Mouse (Mus musculus): Measurements from ENCODE around the gene Foxj1. TPM values are rescaled to one million over a fixed set of nuclear protein-coding genes. Genes with fewer than 3 reads are reported as not detected.
"Not testable (repeated sequence)": the region's sequence is repeated elsewhere in the genome, so short reads cannot be mapped to it uniquely, and the experiment has no call there.

Foxj1 gene
- polyA plus RNA-seq, 1 experiment from 2014 or later, result 7.3 TPM

DNA sequence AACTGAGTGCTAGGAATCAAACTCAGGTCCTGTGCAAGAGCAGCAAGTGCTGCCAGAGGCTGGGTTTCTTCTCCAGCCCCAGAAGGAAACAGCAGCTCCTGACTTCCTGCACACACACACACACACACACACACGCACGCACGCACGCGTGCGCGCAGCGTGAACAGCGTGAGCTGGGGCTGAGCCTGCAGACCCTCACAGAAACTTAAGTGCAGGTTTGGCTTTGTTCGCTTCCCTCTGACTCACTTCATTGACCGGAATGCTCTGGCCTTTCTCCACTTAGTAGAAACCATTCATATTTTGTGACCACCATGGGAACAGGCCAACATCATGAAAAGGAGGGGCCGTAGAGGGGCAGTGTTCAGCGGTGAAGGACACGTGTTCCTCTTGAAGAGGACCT lies 33.9 kb upstream of the Foxj1 start:
- 93% methylated on average over 14 of the region's 14 CpGs for WGBS
- Histone ChIP-seq H3K9me3 (replicated peaks; ENCODE audit: control insufficient read depth, low read length) (no peaks in the 10 kb centered on the region), H3K4me2 (ENCODE audit: low read length) (no peak overlapping the region), H3K4me1 (ENCODE audit: control insufficient read depth, insufficient read depth, low read length) (no peaks in the 10 kb centered on the region), H3K27me3 (replicated peaks; ENCODE audit: control insufficient read depth, insufficient read depth, low read length) (no peaks in the 10 kb centered on the region), H3K27ac (ENCODE audit: low read depth, low read length) (no peak overlapping the region), H3K4me3 (ENCODE audit: low read depth, low read length) (no peak overlapping the region), H3K9ac (ENCODE audit: low read length) (no peak overlapping the region), H3K36me3 (ENCODE audit: control insufficient read depth, insufficient read depth, low read length) (0 out of 2 replicates have a peak, but pooled peaks cover 1% of the 10 kb centered on the region)
- DNase-seq (ENCODE audit: low spot score), result no peak
- ATAC-seq, result no peak

DNA sequence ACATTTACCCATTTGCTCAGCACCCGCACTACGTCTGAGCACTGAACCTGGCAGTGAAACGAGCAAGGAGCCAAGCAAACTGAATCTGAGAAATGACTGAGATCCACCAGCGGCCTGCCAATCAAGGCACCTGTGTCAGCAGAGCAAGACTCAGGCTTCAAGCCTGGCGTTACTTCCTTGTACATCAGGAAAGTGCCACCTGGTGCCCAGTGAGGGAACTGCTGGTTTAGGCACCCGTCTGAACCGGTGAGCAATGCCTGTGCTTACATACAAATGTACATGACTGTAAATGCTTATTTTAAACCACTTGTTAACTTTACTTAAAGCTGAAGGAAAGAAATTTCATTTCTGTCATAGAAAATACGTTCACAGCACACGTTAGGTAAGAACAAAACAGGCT lies 32.9 kb upstream of the Foxj1 start:
- no peaks in the 10 kb centered on the region for H3K36me3 ChIP-seq (ENCODE audit: control insufficient read depth, insufficient read depth, low read length)
- no peaks in the 10 kb centered on the region for H3K27me3 ChIP-seq (replicated peaks; ENCODE audit: control insufficient read depth, insufficient read depth, low read length)
- no peaks in the 10 kb centered on the region for H3K9me3 ChIP-seq (replicated peaks; ENCODE audit: control insufficient read depth, low read length)
- no peak overlapping the region for H3K9ac ChIP-seq (ENCODE audit: low read length)
- ATAC-seq (peak; percentile 69), DNase-seq (ENCODE audit: low spot score) (peak; percentile 93)
- H3K4me3 ChIP-seq (ENCODE audit: low read depth, low read length), result no peak overlapping the region
- 15% methylated on average over 9 of the region's 9 CpGs for WGBS
- no peak overlapping the region for H3K4me2 ChIP-seq (ENCODE audit: low read length)
- no peaks in the 10 kb centered on the region for H3K4me1 ChIP-seq (ENCODE audit: control insufficient read depth, insufficient read depth, low read length)
- no peak overlapping the region for H3K27ac ChIP-seq (ENCODE audit: low read depth, low read length)

GRCm38 (mm10) chr11:116366647-116367046 lies 31.4 kb upstream of the Foxj1 start:
- Histone ChIP-seq H3K27me3 (replicated peaks; ENCODE audit: control insufficient read depth, insufficient read depth, low read length) (no peaks in the 10 kb centered on the region), H3K4me2 (ENCODE audit: low read length) (no peak overlapping the region), H3K9ac (ENCODE audit: low read length) (no peak overlapping the region), H3K9me3 (replicated peaks; ENCODE audit: control insufficient read depth, low read length) (no peaks in the 10 kb centered on the region), H3K4me1 (ENCODE audit: control insufficient read depth, insufficient read depth, low read length) (no peaks in the 10 kb centered on the region), H3K27ac (ENCODE audit: low read depth, low read length) (no peak overlapping the region), H3K4me3 (ENCODE audit: low read depth, low read length) (no peak overlapping the region), H3K36me3 (ENCODE audit: control insufficient read depth, insufficient read depth, low read length) (0 out of 2 replicates have a peak, but pooled peaks cover 2% of the 10 kb centered on the region)
- 84% methylated on average over 1 of the region's 1 CpGs for WGBS
- no peak for ATAC-seq
- no peak for DNase-seq (ENCODE audit: low spot score)

- H3K4me3 ChIP-seq (ENCODE audit: low read depth, low read length), result no peak overlapping the region
- WGBS, result 91% methylated on average over 2 of the region's 2 CpGs
- H3K27me3 ChIP-seq (replicated peaks; ENCODE audit: control insufficient read depth, insufficient read depth, low read length), result no peaks in the 10 kb centered on the region
- H3K27ac ChIP-seq (ENCODE audit: low read depth, low read length), result no peak overlapping the region
- H3K9me3 ChIP-seq (replicated peaks; ENCODE audit: control insufficient read depth, low read length), result no peaks in the 10 kb centered on the region
- H3K4me2 ChIP-seq (ENCODE audit: low read length), result no peak overlapping the region
- DNase-seq (ENCODE audit: low spot score) (no peak), ATAC-seq (no peak)
- no peak overlapping the region for H3K9ac ChIP-seq (ENCODE audit: low read length)
- no peaks in the 10 kb centered on the region for H3K4me1 ChIP-seq (ENCODE audit: control insufficient read depth, insufficient read depth, low read length)
- H3K36me3 ChIP-seq (ENCODE audit: control insufficient read depth, insufficient read depth, low read length), result 0 out of 2 replicates have a peak, but pooled peaks cover 7% of the 10 kb centered on the region
These were observed 30.9 kb upstream of the Foxj1 start for GRCm38 (mm10) chr11:116366124-116366523.

DNA sequence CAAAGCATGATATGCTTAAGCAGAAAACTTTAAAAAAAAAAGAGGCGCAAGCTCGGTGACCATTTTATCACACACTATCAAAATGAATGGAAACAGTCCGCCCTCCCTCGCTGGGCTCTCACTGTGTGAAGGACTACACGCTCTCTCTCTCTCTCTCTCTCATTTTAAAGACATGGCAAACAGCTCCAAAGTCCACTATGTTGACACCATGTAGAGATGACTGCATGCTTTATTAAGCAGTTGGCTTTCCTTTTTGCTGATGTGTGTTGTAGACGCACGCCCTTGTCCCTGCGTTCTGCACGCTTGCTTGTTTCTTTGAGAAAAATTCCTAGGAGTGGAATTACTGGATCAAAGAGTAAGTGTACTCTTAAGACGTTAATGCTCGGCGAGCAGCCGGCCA lies 30.2 kb upstream of the Foxj1 start:
- DNase-seq (ENCODE audit: low spot score) (no peak), ATAC-seq (no peak)
- no peak overlapping the region for H3K4me3 ChIP-seq (ENCODE audit: low read depth, low read length)
- 0 out of 2 replicates have a peak, but pooled peaks cover 9% of the 10 kb centered on the region for H3K36me3 ChIP-seq (ENCODE audit: control insufficient read depth, insufficient read depth, low read length)
- WGBS, result 32% methylated on average over 13 of the region's 13 CpGs
- H3K27ac ChIP-seq (ENCODE audit: low read depth, low read length), result no peak overlapping the region
- no peak overlapping the region for H3K4me2 ChIP-seq (ENCODE audit: low read length)
- no peak overlapping the region for H3K9ac ChIP-seq (ENCODE audit: low read length)
- H3K9me3 ChIP-seq (replicated peaks; ENCODE audit: control insufficient read depth, low read length), result no peaks in the 10 kb centered on the region
- H3K4me1 ChIP-seq (ENCODE audit: control insufficient read depth, insufficient read depth, low read length), result no peaks in the 10 kb centered on the region
- H3K27me3 ChIP-seq (replicated peaks; ENCODE audit: control insufficient read depth, insufficient read depth, low read length), result no peaks in the 10 kb centered on the region

DNA sequence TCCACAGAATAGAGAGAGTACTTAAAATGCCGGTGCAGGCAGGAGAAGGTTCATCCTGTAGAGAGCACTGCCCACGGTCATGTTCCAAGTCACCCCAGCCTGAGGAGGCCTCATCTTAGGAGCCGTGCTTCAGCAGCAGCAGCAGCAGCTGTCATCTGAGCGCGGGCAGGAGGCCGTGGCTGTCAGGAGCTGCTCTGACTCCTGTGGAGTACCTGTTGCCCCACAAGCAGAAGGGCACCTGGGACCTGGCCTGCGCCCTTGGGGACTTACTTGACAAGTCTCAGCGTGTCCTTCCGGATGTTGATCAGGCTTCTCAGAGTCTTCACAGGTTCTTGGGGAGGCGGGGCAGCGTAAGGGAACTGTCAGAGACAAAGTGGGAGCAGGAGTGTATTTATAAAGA lies 26.8 kb upstream of the Foxj1 start:
- ATAC-seq (no peak), DNase-seq (ENCODE audit: low spot score) (no peak)
- Histone ChIP-seq H3K36me3 (ENCODE audit: control insufficient read depth, insufficient read depth, low read length) (peaks cover 35% of the 10 kb centered on the region), H3K9me3 (replicated peaks; ENCODE audit: control insufficient read depth, low read length) (no peaks in the 10 kb centered on the region), H3K4me2 (ENCODE audit: low read length) (no peak overlapping the region), H3K27me3 (replicated peaks; ENCODE audit: control insufficient read depth, insufficient read depth, low read length) (no peaks in the 10 kb centered on the region), H3K27ac (ENCODE audit: low read depth, low read length) (no peak overlapping the region), H3K9ac (ENCODE audit: low read length) (no peak overlapping the region), H3K4me3 (ENCODE audit: low read depth, low read length) (no peak overlapping the region), H3K4me1 (ENCODE audit: control insufficient read depth, insufficient read depth, low read length) (no peaks in the 10 kb centered on the region)
- 81% methylated on average over 11 of the region's 11 CpGs for WGBS

DNA sequence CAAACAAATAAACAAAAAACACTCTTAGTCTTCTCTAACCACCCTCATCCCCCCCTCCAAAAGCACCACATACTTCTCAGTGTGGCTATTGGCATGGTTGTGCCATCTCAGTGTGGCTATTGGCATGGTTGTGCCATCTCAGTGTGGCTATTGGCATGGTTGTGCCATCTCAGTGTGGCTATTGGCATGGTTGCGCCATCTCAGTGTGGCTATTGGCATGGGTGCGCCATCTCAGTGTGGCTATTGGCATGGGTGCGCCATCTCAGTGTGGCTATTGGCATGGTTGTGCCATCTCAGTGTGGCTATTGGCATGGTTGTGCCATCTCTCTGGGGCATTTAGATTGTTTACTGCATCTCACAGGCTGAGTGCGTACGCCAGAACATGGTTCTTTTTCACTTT lies 25.7 kb upstream of the Foxj1 start:
- H3K4me3 ChIP-seq (ENCODE audit: low read depth, low read length); H3K9me3 ChIP-seq (replicated peaks; ENCODE audit: control insufficient read depth, low read length); H3K4me1 ChIP-seq (ENCODE audit: control insufficient read depth, insufficient read depth, low read length); H3K4me2 ChIP-seq (ENCODE audit: low read length); DNase-seq (ENCODE audit: low spot score); H3K27me3 ChIP-seq (replicated peaks; ENCODE audit: control insufficient read depth, insufficient read depth, low read length); ATAC-seq; H3K27ac ChIP-seq (ENCODE audit: low read depth, low read length); H3K9ac ChIP-seq (ENCODE audit: low read length): not testable (repeated sequence)
- peaks cover 44% of the 10 kb centered on the region for H3K36me3 ChIP-seq (ENCODE audit: control insufficient read depth, insufficient read depth, low read length)
- 98% methylated on average over 5 of the region's 5 CpGs for WGBS

DNA sequence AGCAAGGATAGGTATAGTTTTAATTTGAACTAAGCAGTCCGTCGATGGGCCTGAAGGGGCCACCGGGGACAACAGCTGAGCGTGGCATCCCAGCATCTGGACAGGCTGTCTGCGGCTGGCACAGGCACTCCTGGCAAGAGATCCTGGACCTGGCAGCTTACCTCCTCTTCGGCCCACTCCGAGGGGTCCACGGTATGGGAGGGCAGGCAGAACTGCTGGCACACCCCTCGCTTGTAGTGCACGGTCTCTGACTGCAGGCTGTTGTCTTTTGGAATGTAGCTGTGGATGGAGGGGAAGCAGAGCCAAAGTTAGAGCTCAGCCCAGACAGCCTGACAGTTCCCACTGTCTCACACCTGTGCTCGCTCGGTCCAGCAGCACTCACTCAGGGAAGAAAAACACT lies 24.5 kb upstream of the Foxj1 start:
- DNase-seq (ENCODE audit: low spot score), result no peak
- Histone ChIP-seq H3K4me3 (ENCODE audit: low read depth, low read length) (no peak overlapping the region), H3K27me3 (replicated peaks; ENCODE audit: control insufficient read depth, insufficient read depth, low read length) (no peaks in the 10 kb centered on the region), H3K9me3 (replicated peaks; ENCODE audit: control insufficient read depth, low read length) (no peaks in the 10 kb centered on the region), H3K27ac (ENCODE audit: low read depth, low read length) (peak overlapping the region; percentile 21; the same call in 1 of the 2 replicates), H3K4me1 (ENCODE audit: control insufficient read depth, insufficient read depth, low read length) (no peaks in the 10 kb centered on the region), H3K9ac (ENCODE audit: low read length) (no peak overlapping the region), H3K4me2 (ENCODE audit: low read length) (no peak overlapping the region), H3K36me3 (ENCODE audit: control insufficient read depth, insufficient read depth, low read length) (peaks cover 56% of the 10 kb centered on the region)
- 82% methylated on average over 12 of the region's 12 CpGs for WGBS
- ATAC-seq, result no peak

DNA sequence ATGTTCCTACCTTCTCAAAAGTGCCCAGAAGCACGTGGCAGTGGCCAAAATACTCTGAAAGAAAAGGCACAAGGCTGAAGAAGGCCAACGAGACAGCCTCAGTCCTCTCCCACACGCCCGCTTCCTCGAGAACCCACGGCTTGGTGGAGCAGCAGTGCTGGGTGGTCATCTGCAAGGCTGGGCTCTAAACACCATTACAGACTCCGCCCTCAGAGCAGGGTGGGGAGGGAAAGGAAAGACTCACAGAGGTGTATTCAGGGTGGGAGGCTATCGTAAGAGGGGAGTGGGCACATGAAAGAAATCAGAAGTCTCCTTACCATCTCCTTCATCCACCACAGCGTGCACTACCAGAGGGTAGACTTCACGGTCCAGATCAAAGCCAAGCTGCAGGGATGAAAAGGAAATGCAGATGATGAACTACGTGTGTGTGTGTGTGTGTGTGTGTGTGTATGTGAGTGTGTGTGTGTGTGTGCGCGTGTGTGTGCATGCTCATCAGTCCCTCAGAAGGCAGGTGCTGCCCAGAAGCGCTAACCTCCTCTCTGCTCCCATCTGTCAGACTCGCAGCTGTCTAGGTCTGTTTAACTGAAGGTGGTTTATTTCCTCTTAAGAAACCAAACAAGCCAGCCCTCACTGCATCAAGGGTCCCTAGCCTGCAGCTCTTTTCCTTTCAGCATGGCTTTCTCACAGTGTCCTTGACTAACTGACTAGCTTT lies 23.9 kb upstream of the Foxj1 start:
- no peaks in the 10 kb centered on the region for H3K4me1 ChIP-seq (ENCODE audit: control insufficient read depth, insufficient read depth, low read length)
- H3K27me3 ChIP-seq (replicated peaks; ENCODE audit: control insufficient read depth, insufficient read depth, low read length), result no peaks in the 10 kb centered on the region
- peaks cover 61% of the 10 kb centered on the region for H3K36me3 ChIP-seq (ENCODE audit: control insufficient read depth, insufficient read depth, low read length)
- no peak overlapping the region; the same call in 1 of the 2 replicates for H3K27ac ChIP-seq (ENCODE audit: low read depth, low read length)
- no peaks in the 10 kb centered on the region for H3K9me3 ChIP-seq (replicated peaks; ENCODE audit: control insufficient read depth, low read length)
- no peak overlapping the region for H3K4me2 ChIP-seq (ENCODE audit: low read length)
- ATAC-seq, result no peak
- H3K4me3 ChIP-seq (ENCODE audit: low read depth, low read length), result no peak overlapping the region
- WGBS, result 82% methylated on average over 15 of the region's 15 CpGs
- no peak overlapping the region for H3K9ac ChIP-seq (ENCODE audit: low read length)
- DNase-seq (ENCODE audit: low spot score), result no peak

All from forebrain, embryonic 14.5 days (tissue).